Mouse (Mus musculus): ENCODE measurements around the gene Rad51b. TPM values are rescaled to one million over a fixed set of nuclear protein-coding genes. Genes with fewer than 3 reads are reported as not detected.
A peak's percentile ranks its signal among the peaks of the same experiment; 100 is the strongest.

Gene Rad51b
- total and polyA plus RNA-seq, 2 experiments from 2014 or later: 1.1 TPM

GRCm38 (mm10) chr12:79742211-79742610 is 445.1 kb downstream of the Rad51b start:
- ATAC-seq (0 out of 2 replicates have a peak, but pooled peaks have one; percentile 27), DNase-seq (ENCODE audit: low spot score) (peak; percentile 51)
- H3K4me1 ChIP-seq (ENCODE audit: insufficient read depth, low read length): 0 out of 2 replicates have a peak, but pooled peaks cover 5% of the 10 kb centered on the region
- H3K9ac ChIP-seq (replicated peaks; ENCODE audit: low read length): no peak overlapping the region
- no peak for TF ChIP-seq CTCF (IDR thresholded peaks at IDR 0.05; ENCODE audit: low read depth)
- H3K27me3 ChIP-seq (ENCODE audit: insufficient read depth, low read length): no peaks in the 10 kb centered on the region
- no peak overlapping the region for H3K4me3 ChIP-seq (ENCODE audit: low read length)
- H3K36me3 ChIP-seq (ENCODE audit: insufficient read depth, low read length): no peaks in the 10 kb centered on the region
- 32% methylated on average over 7 of the region's 7 CpGs for WGBS
- H3K27ac ChIP-seq: no peak overlapping the region
- H3K9me3 ChIP-seq (ENCODE audit: low read length): no peaks in the 10 kb centered on the region
- H3K4me2 ChIP-seq (ENCODE audit: low read depth, low read length): no peak overlapping the region

- Histone ChIP-seq H3K4me3 (ENCODE audit: low read length) (no peak overlapping the region), H3K9me3 (ENCODE audit: low read length) (no peaks in the 10 kb centered on the region), H3K4me1 (ENCODE audit: insufficient read depth, low read length) (0 out of 2 replicates have a peak, but pooled peaks cover 5% of the 10 kb centered on the region), H3K27ac (no peak overlapping the region), H3K4me2 (ENCODE audit: low read depth, low read length) (no peak overlapping the region), H3K27me3 (ENCODE audit: insufficient read depth, low read length) (no peaks in the 10 kb centered on the region), H3K36me3 (ENCODE audit: insufficient read depth, low read length) (no peaks in the 10 kb centered on the region), H3K9ac (replicated peaks; ENCODE audit: low read length) (no peak overlapping the region)
- TF ChIP-seq CTCF (IDR thresholded peaks at IDR 0.05; ENCODE audit: low read depth): no peak
- ATAC-seq: no peak
- 83% methylated on average over 6 of the region's 6 CpGs for WGBS
- DNase-seq (ENCODE audit: low spot score): no peak
Observed at GRCm38 (mm10) chr12:79744131-79744530, 447.0 kb downstream of the Rad51b start.

GRCm38 (mm10) chr12:79745225-79745624 is 448.1 kb downstream of the Rad51b start:
- Histone ChIP-seq H3K4me3 (ENCODE audit: low read length) (no peak overlapping the region), H3K9ac (replicated peaks; ENCODE audit: low read length) (no peak overlapping the region), H3K27ac (no peak overlapping the region), H3K36me3 (ENCODE audit: insufficient read depth, low read length) (no peaks in the 10 kb centered on the region), H3K4me1 (ENCODE audit: insufficient read depth, low read length) (peaks cover 11% of the 10 kb centered on the region), H3K4me2 (ENCODE audit: low read depth, low read length) (no peak overlapping the region), H3K27me3 (ENCODE audit: insufficient read depth, low read length) (no peaks in the 10 kb centered on the region), H3K9me3 (ENCODE audit: low read length) (no peaks in the 10 kb centered on the region)
- DNase-seq (ENCODE audit: low spot score): no peak
- no peak for TF ChIP-seq CTCF (IDR thresholded peaks at IDR 0.05; ENCODE audit: low read depth)
- 72% methylated on average over 5 of the region's 5 CpGs for WGBS
- no peak for ATAC-seq

GRCm38 (mm10) chr12:79745845-79746510 is 448.9 kb downstream of the Rad51b start:
- H3K9me3 ChIP-seq (ENCODE audit: low read length): no peaks in the 10 kb centered on the region
- H3K4me2 ChIP-seq (ENCODE audit: low read depth, low read length): no peak overlapping the region
- no peaks in the 10 kb centered on the region for H3K36me3 ChIP-seq (ENCODE audit: insufficient read depth, low read length)
- H3K27me3 ChIP-seq (ENCODE audit: insufficient read depth, low read length): no peaks in the 10 kb centered on the region
- H3K27ac ChIP-seq: no peak overlapping the region
- 38% methylated on average over 10 of the region's 10 CpGs for WGBS
- peaks cover 17% of the 10 kb centered on the region for H3K4me1 ChIP-seq (ENCODE audit: insufficient read depth, low read length)
- ATAC-seq (no peak), DNase-seq (ENCODE audit: low spot score) (no peak)
- H3K4me3 ChIP-seq (ENCODE audit: low read length): no peak overlapping the region
- no peak for TF ChIP-seq CTCF (IDR thresholded peaks at IDR 0.05; ENCODE audit: low read depth)
- H3K9ac ChIP-seq (replicated peaks; ENCODE audit: low read length): no peak overlapping the region

- 95% methylated on average over 3 of the region's 3 CpGs for WGBS
- H3K4me1 ChIP-seq (ENCODE audit: insufficient read depth, low read length): peaks cover 28% of the 10 kb centered on the region
- no peak overlapping the region for H3K9ac ChIP-seq (replicated peaks; ENCODE audit: low read length)
- DNase-seq (ENCODE audit: low spot score) (no peak), ATAC-seq (no peak)
- no peaks in the 10 kb centered on the region for H3K36me3 ChIP-seq (ENCODE audit: insufficient read depth, low read length)
- H3K27me3 ChIP-seq (ENCODE audit: insufficient read depth, low read length): no peaks in the 10 kb centered on the region
- H3K9me3 ChIP-seq (ENCODE audit: low read length): no peaks in the 10 kb centered on the region
- TF ChIP-seq CTCF (IDR thresholded peaks at IDR 0.05; ENCODE audit: low read depth): no peak
- no peak overlapping the region for H3K4me3 ChIP-seq (ENCODE audit: low read length)
- H3K4me2 ChIP-seq (ENCODE audit: low read depth, low read length): no peak overlapping the region
- H3K27ac ChIP-seq: no peak overlapping the region
Observed at GRCm38 (mm10) chr12:79747541-79747940, 450.5 kb downstream of the Rad51b start.

DNA sequence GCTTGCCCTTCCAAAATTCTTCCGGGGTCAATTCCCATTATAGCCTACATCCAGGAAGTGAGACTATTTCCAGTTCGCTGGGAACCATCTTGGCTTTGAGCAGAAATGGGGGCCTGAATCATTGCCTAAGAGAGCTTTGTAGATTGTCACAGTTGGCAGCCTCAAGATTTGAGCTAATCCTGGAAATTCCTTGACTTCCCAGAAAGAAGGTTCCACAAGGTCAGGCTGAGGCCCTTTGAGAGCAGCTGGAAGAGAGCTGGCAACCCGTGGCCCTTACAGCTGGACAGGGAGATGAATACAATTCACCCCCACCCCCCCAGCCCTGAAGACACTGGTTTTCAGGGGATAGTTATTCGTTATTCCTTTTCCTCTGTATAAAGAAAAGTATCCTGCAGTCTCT is 451.8 kb downstream of the Rad51b start:
- Histone ChIP-seq H3K27ac (peak overlapping the region; percentile 45; the same call in 1 of the 2 replicates), H3K36me3 (ENCODE audit: insufficient read depth, low read length) (no peaks in the 10 kb centered on the region), H3K9me3 (ENCODE audit: low read length) (no peaks in the 10 kb centered on the region), H3K4me3 (ENCODE audit: low read length) (no peak overlapping the region), H3K4me2 (ENCODE audit: low read depth, low read length) (no peak overlapping the region), H3K9ac (replicated peaks; ENCODE audit: low read length) (no peak overlapping the region), H3K27me3 (ENCODE audit: insufficient read depth, low read length) (no peaks in the 10 kb centered on the region), H3K4me1 (ENCODE audit: insufficient read depth, low read length) (peaks cover 28% of the 10 kb centered on the region)
- TF ChIP-seq CTCF (IDR thresholded peaks at IDR 0.05; ENCODE audit: low read depth): no peak
- DNase-seq (ENCODE audit: low spot score) (no peak), ATAC-seq (no peak)
- WGBS: 44% methylated on average over 4 of the region's 4 CpGs
